Mouse (Mus musculus): Measurements from ENCODE around the gene Lhpp. TPM values are rescaled to one million over a fixed set of nuclear protein-coding genes. Genes with fewer than 3 reads are reported as not detected.

The Lhpp gene
- polyA plus RNA-seq, 1 experiment from 2014 or later: 12.1 TPM

GRCm38 (mm10) chr7:132739829-132740228 lies 129.4 kb downstream of the Lhpp start:
- Histone ChIP-seq H3K9ac (no peak overlapping the region), H3K4me3 (replicated peaks) (no peak overlapping the region), H3K4me2 (no peak overlapping the region), H3K27ac (no peak overlapping the region), H3K27me3 (no peaks in the 10 kb centered on the region), H3K9me3 (no peaks in the 10 kb centered on the region), H3K4me1 (peaks cover 20% of the 10 kb centered on the region), H3K36me3 (replicated peaks) (peaks cover 7% of the 10 kb centered on the region; the same call in 1 of the 2 replicates)
- 89% methylated on average over 6 of the region's 6 CpGs for WGBS
- no peak for ATAC-seq (ENCODE audit: low FRiP score)

GRCm38 (mm10) chr7:132742912-132743311 lies 132.5 kb downstream of the Lhpp start:
- Histone ChIP-seq H3K9me3 (no peaks in the 10 kb centered on the region), H3K36me3 (replicated peaks) (peaks cover 18% of the 10 kb centered on the region; the same call in 1 of the 2 replicates), H3K27me3 (no peaks in the 10 kb centered on the region), H3K27ac (no peak overlapping the region), H3K4me1 (no peaks in the 10 kb centered on the region), H3K9ac (no peak overlapping the region), H3K4me3 (replicated peaks) (no peak overlapping the region), H3K4me2 (no peak overlapping the region)
- WGBS: 88% methylated on average over 5 of the region's 5 CpGs
- no peak for ATAC-seq (ENCODE audit: low FRiP score)

- H3K36me3 ChIP-seq (replicated peaks): peaks cover 32% of the 10 kb centered on the region
- no peaks in the 10 kb centered on the region for H3K9me3 ChIP-seq
- H3K27me3 ChIP-seq: no peaks in the 10 kb centered on the region
- WGBS: 87% methylated on average over 6 of the region's 6 CpGs
- H3K4me2 ChIP-seq: no peak overlapping the region
- H3K27ac ChIP-seq: no peak overlapping the region
- H3K9ac ChIP-seq: no peak overlapping the region
- H3K4me1 ChIP-seq: no peaks in the 10 kb centered on the region
- no peak overlapping the region for H3K4me3 ChIP-seq (replicated peaks)
- ATAC-seq (ENCODE audit: low FRiP score): no peak
Measured at GRCm38 (mm10) chr7:132747096-132747495, 136.7 kb downstream of the Lhpp start.

GRCm38 (mm10) chr7:132748076-132748769 lies 137.8 kb downstream of the Lhpp start:
- Histone ChIP-seq H3K9me3 (no peaks in the 10 kb centered on the region), H3K9ac (no peak overlapping the region), H3K27me3 (no peaks in the 10 kb centered on the region), H3K27ac (no peak overlapping the region), H3K4me2 (no peak overlapping the region), H3K4me3 (replicated peaks) (no peak overlapping the region), H3K4me1 (peaks cover under 1% of the 10 kb centered on the region; the same call in 1 of the 2 replicates), H3K36me3 (replicated peaks) (peaks cover 35% of the 10 kb centered on the region)
- ATAC-seq (ENCODE audit: low FRiP score): no peak
- 91% methylated on average over 3 of the region's 3 CpGs for WGBS

GRCm38 (mm10) chr7:132749504-132749903 lies 139.1 kb downstream of the Lhpp start:
- WGBS: 94% methylated on average over 11 of the region's 11 CpGs

GRCm38 (mm10) chr7:132751716-132752115 lies 141.3 kb downstream of the Lhpp start:
- 89% methylated on average over 2 of the region's 2 CpGs for WGBS
- H3K4me1 ChIP-seq: peaks cover 20% of the 10 kb centered on the region
- H3K9me3 ChIP-seq: no peaks in the 10 kb centered on the region
- ATAC-seq (ENCODE audit: low FRiP score): no peak
- no peak overlapping the region for H3K27ac ChIP-seq
- no peak overlapping the region for H3K9ac ChIP-seq
- no peak overlapping the region for H3K4me2 ChIP-seq
- H3K27me3 ChIP-seq: no peaks in the 10 kb centered on the region
- H3K4me3 ChIP-seq (replicated peaks): no peak overlapping the region
- peaks cover 27% of the 10 kb centered on the region; the same call in 1 of the 2 replicates for H3K36me3 ChIP-seq (replicated peaks)

More at GRCm38 (mm10) chr7:132749504-132749903, 139.1 kb downstream of the Lhpp start:
- H3K9ac ChIP-seq: no peak overlapping the region
- no peaks in the 10 kb centered on the region for H3K27me3 ChIP-seq
- no peak overlapping the region for H3K27ac ChIP-seq
- peaks cover 39% of the 10 kb centered on the region; the same call in 1 of the 2 replicates for H3K36me3 ChIP-seq (replicated peaks)
- ATAC-seq (ENCODE audit: low FRiP score): no peak
- H3K4me1 ChIP-seq: peaks cover 14% of the 10 kb centered on the region
- H3K9me3 ChIP-seq: no peaks in the 10 kb centered on the region
- no peak overlapping the region for H3K4me2 ChIP-seq
- no peak overlapping the region for H3K4me3 ChIP-seq (replicated peaks)

- H3K4me2 ChIP-seq: no peak overlapping the region
- WGBS: 61% methylated on average over 4 of the region's 4 CpGs
- H3K4me1 ChIP-seq: peaks cover 20% of the 10 kb centered on the region
- no peak; the same call in 1 of the 2 replicates for ATAC-seq (ENCODE audit: low FRiP score)
- no peak overlapping the region for H3K9ac ChIP-seq
- H3K27me3 ChIP-seq: no peaks in the 10 kb centered on the region
- peaks cover 44% of the 10 kb centered on the region for H3K36me3 ChIP-seq (replicated peaks)
- H3K9me3 ChIP-seq: no peaks in the 10 kb centered on the region
- H3K27ac ChIP-seq: peak overlapping the region; percentile 75
- H3K4me3 ChIP-seq (replicated peaks): no peak overlapping the region
Measured at GRCm38 (mm10) chr7:132753518-132754388, 143.3 kb downstream of the Lhpp start.

- Histone ChIP-seq H3K4me3 (replicated peaks) (no peak overlapping the region), H3K9me3 (no peaks in the 10 kb centered on the region), H3K27ac (peak overlapping the region; percentile 75), H3K4me1 (peaks cover 20% of the 10 kb centered on the region), H3K9ac (no peak overlapping the region), H3K27me3 (no peaks in the 10 kb centered on the region), H3K4me2 (no peak overlapping the region), H3K36me3 (replicated peaks) (peaks cover 48% of the 10 kb centered on the region)
- WGBS: 62% methylated on average over 3 of the region's 3 CpGs
- ATAC-seq (ENCODE audit: low FRiP score): no peak
Measured at GRCm38 (mm10) chr7:132754389-132754750, 143.9 kb downstream of the Lhpp start.

Other genes with a start within 250 kb of the Lhpp start
- 112 and 127 TPM in 2 replicates for gene Oat, start 34.2 kb upstream of the Lhpp start, polyA plus RNA-seq (2016; fragmentation: Nextera tagmentation; extraction: Ambion mirVana)
- gene Nkx1-2, start 11.0 kb upstream of the Lhpp start, polyA plus RNA-seq (2016; fragmentation: Nextera tagmentation; extraction: Ambion mirVana): 0.21 and 0.72 TPM in 2 replicates
- 41.7 and 47.7 TPM in 2 replicates for gene Fam53b, start 203.2 kb downstream of the Lhpp start, polyA plus RNA-seq (2016; fragmentation: Nextera tagmentation; extraction: Ambion mirVana)
- gene Eef1akmt2, start 242.0 kb downstream of the Lhpp start, polyA plus RNA-seq (2016; fragmentation: Nextera tagmentation; extraction: Ambion mirVana): 93.6 and 93.7 TPM in 2 replicates
- 37.2 and 38.7 TPM in 2 replicates for gene Abraxas2, start 248.6 kb downstream of the Lhpp start, polyA plus RNA-seq (2016; fragmentation: Nextera tagmentation; extraction: Ambion mirVana)